Mouse (Mus musculus) megakaryocyte, embryonic 14.5 days (primary cell): ENCODE measurements at regions not wholly inside any gene's neighbourhood (a gene's known extent, or its start where the extent isn't known, plus 50 kb on each side); places are given as distances from the start of the nearest gene placed in this dataset.

Experiments
- FLI1 ChIP-seq: IDR thresholded peaks from 2 replicates; pipeline ENCODE4 v1.6.1; 2012; ENCODE audit warnings: low read length, inconsistent platforms, mixed read lengths
- GATA1 ChIP-seq: IDR thresholded peaks from 3 replicates; pipeline ENCODE4 v1.6.1; 2012; ENCODE audit warnings: mixed read lengths, low read length, inconsistent platforms, borderline replicate concordance

- TF ChIP-seq GATA1 (no peak), FLI1 (no peak)
Measured at GRCm38 (mm10) chr9:27478346-27478745, 81.7 kb downstream of the Spata19 start.
